Mouse (Mus musculus) liver, adult (tissue): ENCODE measurements around the gene Foxb1.

ENCODE experiments used
- GATA4 ChIP-seq: IDR thresholded peaks from 2 replicates; pipeline ENCODE4 v1.6.1; 2014; ENCODE audit warnings: mild to moderate bottlenecking, low read length; ENCODE audit not compliant: insufficient replicate concordance

The Foxb1 gene

GRCm38 (mm10) chr9:69762703-69763102 lies 2.0 kb upstream of the Foxb1 start:
- TF ChIP-seq GATA4 = no peak

- TF ChIP-seq GATA4 = no peak
These were observed 1.5 kb upstream of the Foxb1 start for GRCm38 (mm10) chr9:69762221-69762620.

- no peak for TF ChIP-seq GATA4
These were observed 829 bp upstream of the Foxb1 start for GRCm38 (mm10) chr9:69761569-69761968.

GRCm38 (mm10) chr9:69759721-69760221 lies 969 bp downstream of the Foxb1 start:
- TF ChIP-seq GATA4 = no peak

GRCm38 (mm10) chr9:69758946-69759615 lies 1.7 kb downstream of the Foxb1 start:
- TF ChIP-seq GATA4 = no peak

GRCm38 (mm10) chr9:69758506-69758905 lies 2.2 kb downstream of the Foxb1 start:
- TF ChIP-seq GATA4 = no peak

- no peak for TF ChIP-seq GATA4
These were observed 3.5 kb downstream of the Foxb1 start for GRCm38 (mm10) chr9:69757254-69757653.

GRCm38 (mm10) chr9:69756456-69756855 lies 4.3 kb downstream of the Foxb1 start:
- TF ChIP-seq GATA4 = no peak

- no peak for TF ChIP-seq GATA4
These were observed 4.7 kb downstream of the Foxb1 start for GRCm38 (mm10) chr9:69756041-69756440.

- TF ChIP-seq GATA4 = no peak
These were observed 5.6 kb downstream of the Foxb1 start for GRCm38 (mm10) chr9:69755157-69755556.

GRCm38 (mm10) chr9:69754712-69755111 lies 6.0 kb downstream of the Foxb1 start:
- no peak for TF ChIP-seq GATA4

- TF ChIP-seq GATA4 = no peak
These were observed 6.4 kb downstream of the Foxb1 start for GRCm38 (mm10) chr9:69754291-69754690.

GRCm38 (mm10) chr9:69747971-69748370 lies 12.8 kb downstream of the Foxb1 start:
- TF ChIP-seq GATA4 = no peak

- no peak for TF ChIP-seq GATA4
These were observed 32.0 kb downstream of the Foxb1 start for GRCm38 (mm10) chr9:69728736-69729135.

GRCm38 (mm10) chr9:69718431-69718830 lies 42.3 kb downstream of the Foxb1 start:
- TF ChIP-seq GATA4 = no peak

GRCm38 (mm10) chr9:69716364-69716763 lies 44.4 kb downstream of the Foxb1 start:
- TF ChIP-seq GATA4 = no peak

- TF ChIP-seq GATA4 = no peak
These were observed 45.3 kb downstream of the Foxb1 start for GRCm38 (mm10) chr9:69715445-69715844.
